ENCODE assay signal across 13 mouse cellular contexts in genomic region chr19:24987355-24987754, GRCm38 (mm10).
"Had no signal": no experiment of that assay in that cellular context is flagged by ENCODE, and none has a peak within 500 bp of the region (broad histone marks: within the 10 kb centered on the region; RNA-seq: fewer than 3 reads in every experiment).

No protein-coding gene starts in this region.

- H3K9ac ChIP-seq: intestine, embryonic 15.5 days; limb, embryonic 13.5 days; midbrain, embryonic 12.5 days; stomach, embryonic 15.5 days had no signal

- H3K4me1 ChIP-seq: intestine, embryonic 15.5 days; limb, embryonic 13.5 days; midbrain, embryonic 12.5 days; stomach, embryonic 15.5 days had no signal

- H3K4me2 ChIP-seq: intestine, embryonic 15.5 days; limb, embryonic 13.5 days; liver, embryonic 11.5 days; midbrain, embryonic 12.5 days; stomach, embryonic 15.5 days had no signal

- H3K4me3 ChIP-seq: intestine, embryonic 15.5 days; limb, embryonic 13.5 days; midbrain, embryonic 12.5 days; stomach, embryonic 15.5 days had no signal

- H3K27ac ChIP-seq: intestine, embryonic 15.5 days; limb, embryonic 13.5 days; midbrain, embryonic 12.5 days; stomach, embryonic 15.5 days had no signal

- H3K9me3 ChIP-seq: intestine, embryonic 15.5 days; limb, embryonic 13.5 days; midbrain, embryonic 12.5 days; stomach, embryonic 15.5 days had no signal

- H3K27me3 ChIP-seq: intestine, embryonic 15.5 days; limb, embryonic 13.5 days; midbrain, embryonic 12.5 days; stomach, embryonic 15.5 days had no signal

- H3K36me3 ChIP-seq: intestine, embryonic 15.5 days; limb, embryonic 13.5 days; midbrain, embryonic 12.5 days; stomach, embryonic 15.5 days had no signal

- ATAC-seq: intestine, embryonic 15.5 days; midbrain, embryonic 16.5 days had no signal

- DNase-seq: kidney, adult 18-20 months; kidney, postnatal 10 days; left cerebral cortex, postnatal 4 days; lung, adult 18-20 months; retina, postnatal 1 day; thymus, adult 2 months; thymus, postnatal 25 days had no signal
